Mouse (Mus musculus) small intestine, adult 2 months (tissue): Measurements from ENCODE around the gene Dzank1.

ENCODE experiments used
- CTCF ChIP-seq: fragments of 200-500 bp; IDR thresholded peaks from 2 replicates; pipeline ENCODE4 v1.5.1; 2012; ENCODE audit warnings: low read depth, mild to moderate bottlenecking, control low read depth, inconsistent platforms, low read length, moderate library complexity, mixed read lengths; ENCODE audit not compliant: insufficient replicate concordance, insufficient read length; ENCODE audit errors: extremely low read depth
- POLR2A ChIP-seq: fragments of 200-500 bp; IDR thresholded peaks from 2 replicates; pipeline ENCODE4 v1.6.1; 2012; ENCODE audit warnings: low read depth, mild to moderate bottlenecking, control low read depth, inconsistent platforms, low read length, moderate library complexity

DNA sequence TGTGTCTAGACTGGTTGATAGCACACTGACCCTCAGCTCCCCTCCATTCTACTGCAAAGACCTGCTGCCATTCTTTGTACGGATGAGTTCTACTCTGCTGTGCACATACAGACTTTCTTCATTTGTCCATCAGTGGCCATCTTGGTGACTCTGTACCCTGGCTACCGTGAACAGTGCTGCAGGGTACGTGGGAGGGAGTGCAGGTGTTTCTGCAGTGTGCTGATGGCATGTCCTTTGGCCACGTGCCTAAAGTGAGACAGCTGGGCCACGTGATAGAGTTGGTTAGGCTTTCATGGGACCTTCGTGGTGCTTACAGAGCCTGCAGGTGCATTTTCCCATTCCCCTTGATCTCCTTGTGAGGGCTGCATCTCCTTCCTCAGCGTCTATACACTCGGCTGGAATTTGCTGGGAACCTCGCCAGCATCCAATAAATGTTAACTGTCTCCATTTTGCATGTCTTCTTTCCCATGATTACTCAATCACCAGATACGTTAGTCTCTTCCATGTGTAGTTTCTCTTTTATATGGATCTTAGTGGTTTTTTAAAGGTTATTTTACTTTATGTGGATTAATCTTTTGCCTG lies 105.0 kb downstream of the Dzank1 start:
- TF ChIP-seq CTCF: no peak
- no peak for TF ChIP-seq POLR2A
